Mouse (Mus musculus): ENCODE data around the gene Kat2a.

DNA sequence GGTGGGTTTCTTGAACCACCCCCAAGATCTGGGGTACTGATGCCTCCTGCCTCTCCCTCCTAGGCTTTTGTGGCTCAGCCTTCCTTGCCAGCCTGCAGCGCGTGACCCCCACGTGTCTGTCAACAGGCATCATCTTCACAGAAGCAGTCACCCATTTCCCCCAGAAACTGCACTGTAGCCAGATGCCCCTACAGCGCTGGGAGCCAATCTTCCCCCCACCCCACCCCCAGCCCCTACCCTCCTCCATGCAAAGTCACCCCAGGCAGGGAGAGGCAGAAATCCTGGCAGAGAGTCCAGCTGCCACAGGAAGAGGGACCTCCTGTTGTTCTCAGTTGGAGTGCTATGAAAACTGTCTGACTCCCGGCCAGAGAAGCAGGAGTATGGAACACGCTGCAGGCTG lies 55.8 kb downstream of the Kat2a start:
- TF ChIP-seq CTCF (IDR thresholded peaks at IDR 0.05; ENCODE audit: low read depth, low read length), result no peak
- no peak for TF ChIP-seq TAL1 (conservative IDR thresholded peaks at IDR 0.05; ENCODE audit: low read depth, low read length)
- no peak for TF ChIP-seq GATA1 (IDR thresholded peaks at IDR 0.05; ENCODE audit: borderline replicate concordance, low read length)
